Mouse (Mus musculus) cerebellum, postnatal 10 days (tissue): ENCODE measurements around the gene Ddx3x.
"Not testable (repeated sequence)": the region's sequence is repeated elsewhere in the genome, so short reads cannot be mapped to it uniquely, and the experiment has no call there.

Experiments
- DNase-seq, 2 experiments: peaks; one replicate each; pipeline ENCODE4 v3.0.0; 2021; ENCODE audit warnings: mixed read lengths in 2 of 2

The Ddx3x gene

GRCm38 (mm10) chrX:13281329-13282088 is 739 bp downstream of the Ddx3x start:
- DNase-seq: peak; percentile 84 to 92

GRCm38 (mm10) chrX:13282089-13282850 is 1.5 kb downstream of the Ddx3x start:
- DNase-seq: peak in 1 of 2 experiments; percentile 16

- no peak for DNase-seq
Observed at GRCm38 (mm10) chrX:13285772-13286171, 5.0 kb downstream of the Ddx3x start.

- no peak for DNase-seq
Observed at GRCm38 (mm10) chrX:13294505-13295228, 13.9 kb downstream of the Ddx3x start.

- DNase-seq: no peak
Observed at GRCm38 (mm10) chrX:13295229-13295571, 14.4 kb downstream of the Ddx3x start.

- DNase-seq: not testable (repeated sequence)
Observed at GRCm38 (mm10) chrX:13296241-13296640, 15.5 kb downstream of the Ddx3x start.

GRCm38 (mm10) chrX:13306190-13306589 is 25.4 kb downstream of the Ddx3x start:
- DNase-seq: no peak

GRCm38 (mm10) chrX:13311396-13311795 is 30.6 kb downstream of the Ddx3x start:
- DNase-seq: no peak

GRCm38 (mm10) chrX:13329611-13330010 is 48.8 kb downstream of the Ddx3x start:
- DNase-seq: no peak
